Mouse (Mus musculus): ENCODE measurements at regions not wholly inside any gene's neighbourhood (a gene's known extent, or its start where the extent isn't known, plus 50 kb on each side); places are given as distances from the start of the nearest gene placed in this dataset.

- WGBS (ENCODE audit: insufficient replicate concordance): 67% methylated on average over 11 of the region's 11 CpGs
- Histone ChIP-seq H3K9me3 (replicated peaks) (no peaks in the 10 kb centered on the region), H3K4me3 (replicated peaks) (no peak overlapping the region), H3K9ac (no peak overlapping the region), H3K4me1 (replicated peaks) (no peaks in the 10 kb centered on the region), H3K27ac (replicated peaks) (no peak overlapping the region), H3K27me3 (no peaks in the 10 kb centered on the region), H3K36me3 (replicated peaks) (no peaks in the 10 kb centered on the region), H3K4me2 (no peak overlapping the region)
- no peak for ATAC-seq (ENCODE audit: insufficient read depth)
These were observed 454.7 kb downstream of the Sox2 start for GRCm38 (mm10) chr3:35104884-35105283.

GRCm38 (mm10) chr3:35106097-35106496 lies 455.9 kb downstream of the Sox2 start:
- H3K27me3 ChIP-seq: no peaks in the 10 kb centered on the region
- no peak overlapping the region for H3K9ac ChIP-seq
- ATAC-seq (ENCODE audit: insufficient read depth): no peak
- no peaks in the 10 kb centered on the region for H3K36me3 ChIP-seq (replicated peaks)
- no peak overlapping the region for H3K27ac ChIP-seq (replicated peaks)
- WGBS (ENCODE audit: insufficient replicate concordance): 47% methylated on average over 7 of the region's 7 CpGs
- H3K4me1 ChIP-seq (replicated peaks): no peaks in the 10 kb centered on the region
- no peak overlapping the region for H3K4me2 ChIP-seq
- H3K9me3 ChIP-seq (replicated peaks): no peaks in the 10 kb centered on the region
- no peak overlapping the region for H3K4me3 ChIP-seq (replicated peaks)

- 61% methylated on average over 3 of the region's 3 CpGs for WGBS (ENCODE audit: insufficient replicate concordance)
- H3K4me2 ChIP-seq: no peak overlapping the region
- ATAC-seq (ENCODE audit: insufficient read depth): no peak
These were observed 483.3 kb downstream of the Sox2 start for GRCm38 (mm10) chr3:35133477-35133876.

GRCm38 (mm10) chr3:35141500-35142220 lies 491.5 kb downstream of the Sox2 start:
- no peaks in the 10 kb centered on the region for H3K4me1 ChIP-seq (replicated peaks)
- 54% methylated on average over 11 of the region's 11 CpGs for WGBS (ENCODE audit: insufficient replicate concordance)
- no peaks in the 10 kb centered on the region for H3K9me3 ChIP-seq (replicated peaks)
- H3K4me3 ChIP-seq (replicated peaks): no peak overlapping the region
- H3K36me3 ChIP-seq (replicated peaks): no peaks in the 10 kb centered on the region
- no peak overlapping the region for H3K4me2 ChIP-seq
- no peak overlapping the region for H3K9ac ChIP-seq
- ATAC-seq (ENCODE audit: insufficient read depth): no peak
- H3K27me3 ChIP-seq: no peaks in the 10 kb centered on the region
- no peak overlapping the region for H3K27ac ChIP-seq (replicated peaks)

More at GRCm38 (mm10) chr3:35133477-35133876, 483.3 kb downstream of the Sox2 start:
- H3K36me3 ChIP-seq (replicated peaks): no peaks in the 10 kb centered on the region
- no peaks in the 10 kb centered on the region for H3K4me1 ChIP-seq (replicated peaks)
- H3K27ac ChIP-seq (replicated peaks): no peak overlapping the region
- no peak overlapping the region for H3K4me3 ChIP-seq (replicated peaks)
- H3K27me3 ChIP-seq: no peaks in the 10 kb centered on the region
- H3K9ac ChIP-seq: no peak overlapping the region
- H3K9me3 ChIP-seq (replicated peaks): 0 out of 2 replicates have a peak, but pooled peaks cover 2% of the 10 kb centered on the region

- no peak for ATAC-seq (ENCODE audit: insufficient read depth)
- Histone ChIP-seq H3K4me1 (replicated peaks) (no peaks in the 10 kb centered on the region), H3K36me3 (replicated peaks) (no peaks in the 10 kb centered on the region), H3K9me3 (replicated peaks) (no peaks in the 10 kb centered on the region), H3K27me3 (no peaks in the 10 kb centered on the region), H3K4me3 (replicated peaks) (no peak overlapping the region), H3K27ac (replicated peaks) (no peak overlapping the region), H3K4me2 (no peak overlapping the region), H3K9ac (no peak overlapping the region)
- WGBS (ENCODE audit: insufficient replicate concordance): 17% methylated on average over 2 of the region's 2 CpGs
These were observed 492.5 kb downstream of the Sox2 start for GRCm38 (mm10) chr3:35142683-35143082.

GRCm38 (mm10) chr3:35145569-35145968 lies 495.4 kb downstream of the Sox2 start:
- H3K9me3 ChIP-seq (replicated peaks): no peaks in the 10 kb centered on the region
- no peak for ATAC-seq (ENCODE audit: insufficient read depth)
- no peaks in the 10 kb centered on the region for H3K36me3 ChIP-seq (replicated peaks)
- H3K4me3 ChIP-seq (replicated peaks): no peak overlapping the region
- H3K27ac ChIP-seq (replicated peaks): no peak overlapping the region
- no peaks in the 10 kb centered on the region for H3K4me1 ChIP-seq (replicated peaks)
- 54% methylated on average over 2 of the region's 2 CpGs for WGBS (ENCODE audit: insufficient replicate concordance)
- no peak overlapping the region for H3K9ac ChIP-seq
- no peaks in the 10 kb centered on the region for H3K27me3 ChIP-seq
- H3K4me2 ChIP-seq: no peak overlapping the region

GRCm38 (mm10) chr3:35146681-35147080 lies 496.5 kb downstream of the Sox2 start:
- Histone ChIP-seq H3K27ac (replicated peaks) (no peak overlapping the region), H3K4me3 (replicated peaks) (no peak overlapping the region), H3K36me3 (replicated peaks) (no peaks in the 10 kb centered on the region), H3K9me3 (replicated peaks) (no peaks in the 10 kb centered on the region), H3K4me1 (replicated peaks) (no peaks in the 10 kb centered on the region), H3K4me2 (no peak overlapping the region), H3K27me3 (no peaks in the 10 kb centered on the region), H3K9ac (no peak overlapping the region)
- WGBS (ENCODE audit: insufficient replicate concordance): 56% methylated on average over 5 of the region's 5 CpGs
- no peak for ATAC-seq (ENCODE audit: insufficient read depth)

GRCm38 (mm10) chr3:35149251-35149691 lies 499.1 kb downstream of the Sox2 start:
- Histone ChIP-seq H3K36me3 (replicated peaks) (no peaks in the 10 kb centered on the region), H3K4me3 (replicated peaks) (no peak overlapping the region), H3K4me2 (no peak overlapping the region), H3K9me3 (replicated peaks) (no peaks in the 10 kb centered on the region), H3K27ac (replicated peaks) (no peak overlapping the region), H3K27me3 (no peaks in the 10 kb centered on the region), H3K4me1 (replicated peaks) (no peaks in the 10 kb centered on the region), H3K9ac (no peak overlapping the region)
- ATAC-seq (ENCODE audit: insufficient read depth): no peak
- WGBS (ENCODE audit: insufficient replicate concordance): 53% methylated on average over 12 of the region's 12 CpGs

- H3K9ac ChIP-seq: no peak overlapping the region
- WGBS (ENCODE audit: insufficient replicate concordance): 73% methylated on average over 7 of the region's 7 CpGs
These were observed 502.0 kb downstream of the Sox2 start for GRCm38 (mm10) chr3:35152191-35152590.

GRCm38 (mm10) chr3:35154266-35154665 lies 504.1 kb downstream of the Sox2 start:
- H3K4me3 ChIP-seq (replicated peaks): no peak overlapping the region
- no peak overlapping the region for H3K4me2 ChIP-seq
- no peak overlapping the region for H3K9ac ChIP-seq
- no peak for ATAC-seq (ENCODE audit: insufficient read depth)
- no peaks in the 10 kb centered on the region for H3K4me1 ChIP-seq (replicated peaks)
- H3K9me3 ChIP-seq (replicated peaks): no peaks in the 10 kb centered on the region
- no peaks in the 10 kb centered on the region for H3K27me3 ChIP-seq
- H3K36me3 ChIP-seq (replicated peaks): no peaks in the 10 kb centered on the region
- no peak overlapping the region for H3K27ac ChIP-seq (replicated peaks)
- WGBS (ENCODE audit: insufficient replicate concordance): 38% methylated on average over 6 of the region's 6 CpGs

More at GRCm38 (mm10) chr3:35152191-35152590, 502.0 kb downstream of the Sox2 start:
- H3K4me3 ChIP-seq (replicated peaks): no peak overlapping the region
- H3K27ac ChIP-seq (replicated peaks): no peak overlapping the region
- H3K9me3 ChIP-seq (replicated peaks): no peaks in the 10 kb centered on the region
- no peak for ATAC-seq (ENCODE audit: insufficient read depth)
- no peaks in the 10 kb centered on the region for H3K27me3 ChIP-seq
- H3K4me1 ChIP-seq (replicated peaks): no peaks in the 10 kb centered on the region
- no peak overlapping the region for H3K4me2 ChIP-seq
- H3K36me3 ChIP-seq (replicated peaks): no peaks in the 10 kb centered on the region

- no peak overlapping the region for H3K9ac ChIP-seq
- H3K36me3 ChIP-seq (replicated peaks): no peaks in the 10 kb centered on the region
- H3K9me3 ChIP-seq (replicated peaks): no peaks in the 10 kb centered on the region
- ATAC-seq (ENCODE audit: insufficient read depth): no peak
- no peak overlapping the region for H3K4me3 ChIP-seq (replicated peaks)
- H3K27ac ChIP-seq (replicated peaks): no peak overlapping the region
- H3K27me3 ChIP-seq: no peaks in the 10 kb centered on the region
- WGBS (ENCODE audit: insufficient replicate concordance): 65% methylated on average over 1 of the region's 1 CpGs
- no peak overlapping the region for H3K4me2 ChIP-seq
- H3K4me1 ChIP-seq (replicated peaks): no peaks in the 10 kb centered on the region
These were observed 518.5 kb downstream of the Sox2 start for GRCm38 (mm10) chr3:35168676-35169075.

Data from liver, embryonic 15.5 days (tissue).